Mouse (Mus musculus) Patski (cell line): ENCODE data around the gene Cyp4f18. TPM values are rescaled to one million over a fixed set of nuclear protein-coding genes. Genes with fewer than 3 reads are reported as not detected.
"Not testable (repeated sequence)": the region's sequence is repeated elsewhere in the genome, so short reads cannot be mapped to it uniquely, and the experiment has no call there.

ENCODE experiments used
- ATAC-seq: fragments of 100-300 bp; one replicate; pipeline ENCODE4 v1.8.0; 2021
- CTCF ChIA-PET: fragments of 350-600 bp; sonication (Branson Sonifier 250); formaldehyde crosslinking; loops from one replicate; lab custom pipeline; 2022; ENCODE audit warnings: inconsistent platforms; lab: Charles Lee
- POLR2A ChIA-PET: fragments of 350-600 bp; sonication (Branson Sonifier 250); formaldehyde crosslinking; loops from one replicate; lab custom pipeline; 2022; ENCODE audit warnings: antibody characterized with exemption, inconsistent platforms; lab: Charles Lee
- DNase-seq: peaks from one replicate; pipeline ENCODE4 v3.0.0-alpha.2; 2011; ENCODE audit warnings: low read depth, low spot score
- H3K27me3 ChIP-seq: fragments of 371-371 bp; one replicate; pipeline ENCODE4 v1.5.1; 2021
- CTCF ChIP-seq: fragments of 100-300 bp; IDR thresholded peaks from one replicate; pipeline ENCODE4 v1.5.1; 2021
- in situ Hi-C: fragments of 300-500 bp; cut with MboI; formaldehyde crosslinking; loops from 3 replicates; pipeline ENCODE4 v1.11.1; 2018; ENCODE audit warnings: low pct_unique_long_range_greater_than_20kb, mixed read lengths
- polyA plus RNA-seq: library from polyadenylated mRNA; unstranded; gene quantifications from one replicate; pipeline ENCODE4 v1.2.3, GENCODE M21; 2021

The Cyp4f18 gene
- polyA plus RNA-seq, 1 experiment from 2014 or later, result not detected

- H3K27me3 ChIP-seq, result no peaks in the 10 kb centered on the region
- no peak for ATAC-seq
- TF ChIP-seq CTCF, result no peak
- in situ Hi-C loops, result no loop called here
- POLR2A ChIA-PET, result no interaction called here
- DNase-seq, result no peak
- CTCF ChIA-PET, result no interaction called here
These were observed 54.8 kb downstream of the Cyp4f18 start for GRCm38 (mm10) chr8:71954666-71955065.

GRCm38 (mm10) chr8:71952961-71953700 lies 56.3 kb downstream of the Cyp4f18 start:
- ATAC-seq, DNase-seq, H3K27me3 ChIP-seq, in situ Hi-C loops: not testable (repeated sequence)
- CTCF ChIA-PET, result interaction anchor here (0.6 to 0.7 kb wide), 2 partner anchors 9 to 201 kb away, joined by 3 read pairs; no protein-coding TSS in a partner anchor
- POLR2A ChIA-PET, result interaction anchor here (0.6 kb wide), 1 partner anchor 195 kb away, joined by 6 read pairs; no protein-coding TSS in a partner anchor

- CTCF ChIA-PET, result interaction anchor here (0.6 to 0.7 kb wide), 2 partner anchors 9 to 200 kb away, joined by 3 read pairs; no protein-coding TSS in a partner anchor
- in situ Hi-C loops, result no loop called here
- POLR2A ChIA-PET, result interaction anchor here (0.6 kb wide), 1 partner anchor 194 kb away, joined by 6 read pairs; no protein-coding TSS in a partner anchor
- ATAC-seq (no peak), DNase-seq (no peak)
- TF ChIP-seq CTCF, result no peak
- no peaks in the 10 kb centered on the region for H3K27me3 ChIP-seq
These were observed 56.9 kb downstream of the Cyp4f18 start for GRCm38 (mm10) chr8:71952489-71952888.

GRCm38 (mm10) chr8:71951436-71952161 lies 57.8 kb downstream of the Cyp4f18 start:
- in situ Hi-C loops, result no loop called here
- H3K27me3 ChIP-seq, result peaks cover 6% of the 10 kb centered on the region
- ChIA-PET CTCF (no interaction called here), POLR2A (interaction anchor here (0.6 kb wide), 1 partner anchor 215 kb away, joined by 3 read pairs; no protein-coding TSS in a partner anchor)
- DNase-seq (no peak), ATAC-seq (no peak)
- TF ChIP-seq CTCF, result no peak

- CTCF ChIA-PET, result no interaction called here
- peaks cover 16% of the 10 kb centered on the region for H3K27me3 ChIP-seq
- POLR2A ChIA-PET, result interaction anchor here (1.4 kb wide), 1 partner anchor 28 kb away, joined by 3 read pairs; no protein-coding TSS in a partner anchor
- peak; percentile 97 for DNase-seq
- ATAC-seq, result peak; percentile 100
- in situ Hi-C loops, result no loop called here
- TF ChIP-seq CTCF, result no peak
These were observed 58.8 kb downstream of the Cyp4f18 start, which contains the start of gene Zfp961 for GRCm38 (mm10) chr8:71950482-71951221. Zfp961 (plus strand) TSS chr8:71951038.

GRCm38 (mm10) chr8:71948624-71949023 lies 60.8 kb downstream of the Cyp4f18 start:
- peaks cover 24% of the 10 kb centered on the region for H3K27me3 ChIP-seq
- no peak for TF ChIP-seq CTCF
- CTCF ChIA-PET, result no interaction called here
- ATAC-seq (no peak), DNase-seq (no peak)
- in situ Hi-C loops, result no loop called here
- POLR2A ChIA-PET, result no interaction called here

GRCm38 (mm10) chr8:71941776-71942175 lies 67.7 kb downstream of the Cyp4f18 start:
- ChIA-PET POLR2A (no interaction called here), CTCF (no interaction called here)
- no peak for TF ChIP-seq CTCF
- H3K27me3 ChIP-seq, result peaks cover 19% of the 10 kb centered on the region
- DNase-seq (peak; percentile 43), ATAC-seq (peak; percentile 59)
- in situ Hi-C loops, result no loop called here

- in situ Hi-C loops, result no loop called here
- TF ChIP-seq CTCF, result no peak
- CTCF ChIA-PET, result interaction anchor here (0.7 kb wide), 1 partner anchor 18 kb away, joined by 3 read pairs; no protein-coding TSS in a partner anchor
- H3K27me3 ChIP-seq, result peaks cover 7% of the 10 kb centered on the region
- ATAC-seq (no peak), DNase-seq (no peak)
- POLR2A ChIA-PET, result no interaction called here
These were observed 68.9 kb downstream of the Cyp4f18 start for GRCm38 (mm10) chr8:71940293-71941208.

Other genes starting within 250 kb of the Cyp4f18 start
- gene Zfp709, start 127.6 kb downstream of the Cyp4f18 start, polyA plus RNA-seq, result 0.99 TPM
- gene Zfp882, start 101.0 kb downstream of the Cyp4f18 start, polyA plus RNA-seq, result 3.0 TPM
- gene Zfp617, start 101.0 kb downstream of the Cyp4f18 start, polyA plus RNA-seq, result 26.0 TPM
- 13.3 TPM for gene Zfp961, start 58.6 kb downstream of the Cyp4f18 start, polyA plus RNA-seq
- gene Olfr372, start 31.6 kb upstream of the Cyp4f18 start, polyA plus RNA-seq, result not detected
- gene Olfr373, start 73.6 kb upstream of the Cyp4f18 start, polyA plus RNA-seq, result 0.01 TPM
- 0.01 TPM for gene Olfr374, start 97.4 kb upstream of the Cyp4f18 start, polyA plus RNA-seq
- gene Tpm4, start 125.3 kb upstream of the Cyp4f18 start, polyA plus RNA-seq, result 660 TPM
- gene Rab8a, start 151.6 kb upstream of the Cyp4f18 start, polyA plus RNA-seq, result 111 TPM
- gene Hsh2d, start 180.0 kb upstream of the Cyp4f18 start, polyA plus RNA-seq, result 0.05 TPM
- not detected for gene Cib3, start 203.2 kb upstream of the Cyp4f18 start, polyA plus RNA-seq
- gene Gm11034, start 204.0 kb upstream of the Cyp4f18 start, polyA plus RNA-seq, result not detected
- 90.2 TPM for gene Fam32a, start 210.1 kb upstream of the Cyp4f18 start, polyA plus RNA-seq
- gene Ap1m1, start 230.4 kb upstream of the Cyp4f18 start, polyA plus RNA-seq, result 93.1 TPM